Mouse (Mus musculus): ENCODE data around the gene Gtdc1.

Gene Gtdc1

GRCm38 (mm10) chr2:44924618-44925017, 2.8 kb downstream of the Gtdc1 start:
- no peak for DNase-seq (ENCODE audit: low read depth, low spot score)

DNA sequence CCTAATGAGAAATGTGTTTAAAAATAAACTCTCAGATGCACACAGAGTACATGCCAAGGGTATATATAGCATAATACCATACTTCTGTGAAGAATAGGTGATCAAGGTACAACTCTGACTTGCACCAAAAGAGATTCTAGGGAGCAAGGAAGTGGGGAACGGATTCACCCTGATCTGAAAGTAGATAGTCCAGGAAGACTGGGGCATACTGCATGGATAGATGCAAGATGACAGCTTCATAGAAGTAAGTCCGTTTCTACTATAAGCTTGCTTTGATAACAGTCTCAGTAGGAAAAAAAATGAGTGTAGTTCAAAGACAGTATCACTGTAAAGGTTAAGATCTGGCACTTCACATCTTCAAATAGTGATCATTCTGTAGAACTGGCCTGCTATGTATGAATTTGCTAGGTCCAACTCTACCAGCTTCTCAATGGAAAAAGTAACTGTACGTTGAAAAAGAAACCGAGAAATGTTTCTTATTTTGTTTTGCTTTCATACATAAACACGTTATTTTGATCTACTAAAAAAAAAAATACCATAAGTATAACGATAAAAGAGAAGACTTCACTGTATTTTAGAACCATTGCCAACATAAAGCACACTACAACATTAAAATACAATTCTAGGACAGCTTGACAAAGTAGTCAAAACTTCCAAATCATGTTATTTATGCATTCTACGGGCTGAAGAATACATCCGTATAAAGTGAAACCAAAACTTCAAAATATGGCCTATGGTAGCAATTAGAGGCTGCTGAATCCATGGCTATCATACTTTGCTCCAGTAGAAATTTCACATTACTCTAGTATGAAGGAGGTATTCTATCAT, 4.2 kb downstream of the Gtdc1 start:
- no peak for DNase-seq (ENCODE audit: low read depth, low spot score)

- no peak for DNase-seq (ENCODE audit: low read depth, low spot score)
Observed at GRCm38 (mm10) chr2:44922500-44922899, 5.0 kb downstream of the Gtdc1 start.

- DNase-seq (ENCODE audit: low read depth, low spot score), result no peak
Observed at GRCm38 (mm10) chr2:44920471-44920870, 7.0 kb downstream of the Gtdc1 start.

GRCm38 (mm10) chr2:44919326-44919725, 8.1 kb downstream of the Gtdc1 start:
- no peak for DNase-seq (ENCODE audit: low read depth, low spot score)

GRCm38 (mm10) chr2:44918737-44919136, 8.7 kb downstream of the Gtdc1 start:
- DNase-seq (ENCODE audit: low read depth, low spot score), result no peak

- no peak for DNase-seq (ENCODE audit: low read depth, low spot score)
Observed at GRCm38 (mm10) chr2:44916286-44916685, 11.2 kb downstream of the Gtdc1 start.

- no peak for DNase-seq (ENCODE audit: low read depth, low spot score)
Observed at GRCm38 (mm10) chr2:44897801-44898200, 29.7 kb downstream of the Gtdc1 start.

GRCm38 (mm10) chr2:44873718-44874117, 53.7 kb downstream of the Gtdc1 start:
- no peak for DNase-seq (ENCODE audit: low read depth, low spot score)

DNA sequence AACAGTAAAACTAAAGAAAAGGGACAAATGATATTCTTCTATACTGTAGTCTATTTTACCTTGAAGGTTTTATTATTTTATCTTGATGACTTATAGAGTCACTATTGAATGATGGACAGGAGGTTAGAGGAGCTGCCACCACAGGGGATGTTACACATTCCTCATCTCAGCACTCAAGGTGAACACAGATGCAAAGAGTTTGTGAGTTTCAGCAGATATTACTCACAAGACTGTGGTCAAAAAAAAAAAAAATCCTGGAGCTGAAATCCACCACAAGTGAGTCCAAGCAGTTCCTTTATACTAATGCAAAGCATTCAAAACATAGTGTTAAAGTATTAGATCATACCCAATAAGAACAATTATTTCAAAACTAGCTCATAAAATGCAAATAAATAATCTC, 62.7 kb downstream of the Gtdc1 start:
- no peak for DNase-seq (ENCODE audit: low read depth, low spot score)

GRCm38 (mm10) chr2:44854475-44854874, 73.0 kb downstream of the Gtdc1 start:
- no peak for DNase-seq (ENCODE audit: low read depth, low spot score)

GRCm38 (mm10) chr2:44849666-44850065, 77.8 kb downstream of the Gtdc1 start:
- DNase-seq (ENCODE audit: low read depth, low spot score), result no peak

- no peak for DNase-seq (ENCODE audit: low read depth, low spot score)
Observed at GRCm38 (mm10) chr2:44848156-44848555, 79.3 kb downstream of the Gtdc1 start.

GRCm38 (mm10) chr2:44845424-44845823, 82.0 kb downstream of the Gtdc1 start:
- no peak for DNase-seq (ENCODE audit: low read depth, low spot score)

DNA sequence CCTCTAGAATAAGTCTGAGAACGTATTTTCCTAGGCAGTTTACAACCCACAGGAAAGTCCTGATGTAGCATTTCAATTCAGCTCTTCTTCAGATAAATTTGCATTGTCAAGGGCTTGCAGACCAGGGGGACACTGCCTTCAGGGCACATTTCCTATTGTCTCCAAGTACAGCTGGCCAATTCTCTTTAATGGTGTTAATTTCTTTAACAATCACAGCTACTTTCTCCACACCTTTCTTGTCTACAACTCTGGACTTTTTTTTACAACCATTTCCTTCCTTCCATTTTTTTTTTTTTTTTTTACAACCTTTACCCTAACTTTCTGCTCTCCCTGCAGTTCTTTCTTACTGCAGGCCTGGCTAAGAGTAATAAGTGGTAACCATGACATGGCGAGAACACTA, 97.7 kb downstream of the Gtdc1 start:
- no peak for DNase-seq (ENCODE audit: low read depth, low spot score)

GRCm38 (mm10) chr2:44829346-44829745, 98.1 kb downstream of the Gtdc1 start:
- DNase-seq (ENCODE audit: low read depth, low spot score), result no peak

DNA sequence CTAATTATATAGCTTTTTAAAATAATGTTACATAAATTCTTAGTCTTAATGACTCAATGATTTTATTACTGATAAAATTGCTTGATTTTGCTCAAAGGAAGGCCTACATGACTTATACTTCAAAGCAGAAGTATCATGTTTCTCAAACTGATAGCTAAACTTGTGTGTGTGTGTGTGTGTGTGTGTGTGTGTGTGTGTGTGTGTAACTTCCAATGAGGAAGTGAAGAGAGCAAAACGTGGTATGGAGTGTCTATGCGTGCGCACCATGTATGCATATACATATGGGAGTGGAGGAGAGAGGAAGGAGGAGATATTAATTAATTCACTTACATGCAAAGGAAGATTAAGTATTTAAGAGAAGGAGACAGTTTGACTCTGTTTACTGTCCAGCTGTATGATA, 100.8 kb downstream of the Gtdc1 start:
- no peak for DNase-seq (ENCODE audit: low read depth, low spot score)

- no peak for DNase-seq (ENCODE audit: low read depth, low spot score)
Observed at GRCm38 (mm10) chr2:44817787-44818186, 109.7 kb downstream of the Gtdc1 start.

- DNase-seq (ENCODE audit: low read depth, low spot score), result no peak
Observed at GRCm38 (mm10) chr2:44813729-44814128, 113.7 kb downstream of the Gtdc1 start.

DNA sequence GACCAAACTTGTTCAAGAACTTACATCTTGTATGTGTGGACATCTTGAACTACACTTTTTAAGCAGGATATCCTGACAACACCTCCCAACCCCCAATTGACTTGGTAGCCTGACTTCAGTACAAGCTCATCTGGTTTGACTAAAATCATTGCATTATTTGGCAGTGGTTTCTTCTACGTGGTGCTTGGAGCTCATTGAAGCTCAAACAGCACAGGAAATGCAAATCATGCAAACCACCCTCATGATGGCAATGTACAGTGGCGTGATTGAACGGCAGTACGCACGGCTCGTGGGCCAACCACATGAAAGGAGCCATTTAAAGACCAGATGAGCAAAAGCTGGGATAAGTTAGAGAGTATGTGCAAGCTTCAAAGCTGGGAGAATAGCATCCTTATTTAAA, 123.0 kb downstream of the Gtdc1 start:
- DNase-seq (ENCODE audit: low read depth, low spot score), result no peak

DNA sequence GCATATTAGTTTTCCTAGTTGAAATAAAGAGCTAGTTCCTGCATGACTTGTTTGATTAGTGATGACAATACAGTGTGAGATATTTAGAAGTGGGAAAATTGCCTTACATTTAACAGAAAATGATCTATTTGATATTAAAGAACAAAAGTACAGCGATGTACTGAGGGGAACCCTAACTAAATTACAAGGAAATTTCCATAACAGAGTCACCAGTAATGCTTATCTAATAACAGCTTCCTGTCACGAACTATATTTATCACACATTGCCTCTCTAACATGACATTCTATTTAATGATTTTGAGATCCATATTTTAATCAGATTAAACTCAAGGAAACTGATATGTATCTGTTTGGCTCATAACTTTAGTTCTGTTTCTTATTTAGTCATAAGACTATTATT, 126.1 kb downstream of the Gtdc1 start:
- no peak for DNase-seq (ENCODE audit: low read depth, low spot score)

GRCm38 (mm10) chr2:44791840-44792239, 135.6 kb downstream of the Gtdc1 start:
- no peak for DNase-seq (ENCODE audit: low read depth, low spot score)

DNA sequence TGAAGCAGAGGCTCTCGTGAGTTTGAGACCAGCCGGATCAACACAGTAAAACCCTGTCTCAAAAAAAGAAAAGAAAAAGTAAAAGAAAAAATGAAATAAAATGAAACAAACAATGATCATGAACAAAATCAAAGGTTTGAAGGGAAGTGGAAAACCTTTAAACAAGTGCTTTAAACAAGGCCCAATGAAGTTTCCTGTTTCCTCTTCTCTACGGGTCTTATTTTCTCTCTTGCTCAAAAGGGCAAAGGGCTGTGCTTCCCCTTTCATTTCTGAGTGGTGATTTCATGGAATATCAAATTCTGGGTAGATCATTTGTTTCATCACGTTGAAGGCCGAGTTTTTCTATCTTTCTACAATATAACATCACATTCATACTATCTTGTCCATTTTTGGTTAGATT, 136.3 kb downstream of the Gtdc1 start:
- DNase-seq (ENCODE audit: low read depth, low spot score), result no peak

DNA sequence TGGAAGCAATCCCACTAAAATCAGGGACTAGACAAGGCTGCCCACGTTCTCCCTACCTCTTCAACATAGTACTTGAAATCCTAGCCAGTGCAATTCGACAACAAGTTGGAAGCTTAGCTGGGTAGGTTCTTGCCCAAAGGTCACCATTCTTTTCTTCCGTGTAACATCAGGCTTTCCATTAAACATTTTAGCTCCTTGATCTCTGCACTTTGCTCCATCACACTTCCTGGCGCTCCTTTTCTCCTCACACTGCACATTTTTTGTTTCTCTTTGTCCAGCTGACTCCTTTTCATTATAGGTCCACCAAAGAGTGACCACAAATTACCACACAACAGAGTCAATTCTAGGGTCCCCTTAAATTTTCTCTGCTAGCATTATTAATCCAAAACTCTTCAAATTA, 144.7 kb downstream of the Gtdc1 start:
- DNase-seq (ENCODE audit: low read depth, low spot score), result no peak
